ENCODE assay signal across 27 mouse cellular contexts in genomic region chr6:97200437-97200836, GRCm38 (mm10). TPM values are rescaled to one million over a fixed set of nuclear protein-coding genes. Genes with fewer than 3 reads are reported as not detected.
DNase-seq lines count a peak whose midpoint lies in the region; ATAC-seq and TF ChIP-seq lines count a peak whose summit lies in the region.
"Had no signal": no experiment of that assay in that cellular context is flagged by ENCODE, and none has a peak within 500 bp of the region (broad histone marks: within the 10 kb centered on the region; RNA-seq: fewer than 3 reads in every experiment).

No protein-coding gene starts in this region.

- no peaks in the 10 kb centered on the region for H3K27me3 ChIP-seq in forebrain, postnatal 0 days (ENCODE audit: insufficient read depth, low read length)
- H3K27me3 ChIP-seq in forebrain, embryonic 15.5 days, result no peaks in the 10 kb centered on the region
- no peaks in the 10 kb centered on the region for H3K27me3 ChIP-seq in hindbrain, postnatal 0 days (ENCODE audit: insufficient read depth, low read length)
- H3K27me3 ChIP-seq in hindbrain, embryonic 13.5 days, result no peaks in the 10 kb centered on the region
- no peaks in the 10 kb centered on the region for H3K27me3 ChIP-seq in liver, embryonic 14.5 days (ENCODE audit: control insufficient read depth, insufficient read depth, low read length)
- no peaks in the 10 kb centered on the region for H3K27me3 ChIP-seq in liver, postnatal 0 days (ENCODE audit: insufficient read depth, low read length)
- no peaks in the 10 kb centered on the region for H3K27me3 ChIP-seq in ES-Bruce4 (ENCODE audit: control insufficient read depth, insufficient read depth, low read length, poor library complexity, severe bottlenecking)
- H3K27me3 ChIP-seq: embryonic facial prominence, embryonic 15.5 days; heart, embryonic 15.5 days; hindbrain, embryonic 15.5 days had no signal

- no peaks in the 10 kb centered on the region for H3K9me3 ChIP-seq in forebrain, postnatal 0 days (ENCODE audit: low read length)
- H3K9me3 ChIP-seq in forebrain, embryonic 15.5 days, result no peaks in the 10 kb centered on the region
- no peaks in the 10 kb centered on the region for H3K9me3 ChIP-seq in hindbrain, postnatal 0 days (ENCODE audit: low read length)
- no peaks in the 10 kb centered on the region for H3K9me3 ChIP-seq in hindbrain, embryonic 13.5 days
- no peaks in the 10 kb centered on the region for H3K9me3 ChIP-seq in liver, embryonic 14.5 days (ENCODE audit: control insufficient read depth, low read length)
- no peaks in the 10 kb centered on the region for H3K9me3 ChIP-seq in liver, postnatal 0 days (ENCODE audit: low read length)
- H3K9me3 ChIP-seq in ES-Bruce4 (replicated peaks; ENCODE audit: control insufficient read depth, insufficient read depth, low read length, poor library complexity, severe bottlenecking), result no peaks in the 10 kb centered on the region
- H3K9me3 ChIP-seq: embryonic facial prominence, embryonic 15.5 days; forebrain, embryonic 10.5 days; heart, embryonic 15.5 days; hindbrain, embryonic 10.5 days; hindbrain, embryonic 15.5 days had no signal

- H3K9ac ChIP-seq in forebrain, postnatal 0 days, result no peak overlapping the region
- no peak overlapping the region for H3K9ac ChIP-seq in forebrain, embryonic 15.5 days (replicated peaks)
- no peak overlapping the region for H3K9ac ChIP-seq in hindbrain, postnatal 0 days (replicated peaks; ENCODE audit: low read length)
- H3K9ac ChIP-seq in hindbrain, embryonic 13.5 days, result no peak overlapping the region
- H3K9ac ChIP-seq in liver, embryonic 14.5 days (replicated peaks), result no peak overlapping the region
- H3K9ac ChIP-seq in liver, postnatal 0 days (replicated peaks), result no peak overlapping the region
- H3K9ac ChIP-seq in ES-Bruce4 (ENCODE audit: low read depth, poor library complexity, severe bottlenecking), result no peak overlapping the region
- H3K9ac ChIP-seq: embryonic facial prominence, embryonic 15.5 days; heart, embryonic 15.5 days; hindbrain, embryonic 15.5 days had no signal

- peaks cover 8% of the 10 kb centered on the region; the same call in 1 of the 2 replicates for H3K4me1 ChIP-seq in forebrain, postnatal 0 days (ENCODE audit: insufficient read depth)
- H3K4me1 ChIP-seq in forebrain, embryonic 15.5 days, result peaks cover 16% of the 10 kb centered on the region
- H3K4me1 ChIP-seq in hindbrain, postnatal 0 days (ENCODE audit: insufficient read depth, low read length), result peaks cover 4% of the 10 kb centered on the region; the same call in 1 of the 2 replicates
- peaks cover 16% of the 10 kb centered on the region for H3K4me1 ChIP-seq in hindbrain, embryonic 13.5 days (replicated peaks)
- H3K4me1 ChIP-seq in liver, embryonic 14.5 days (replicated peaks; ENCODE audit: control insufficient read depth in 2 of 2, insufficient read depth in 2 of 2, low read length in 1 of 2), result peaks cover 17 to 20% of the 10 kb centered on the region in 2 experiments
- H3K4me1 ChIP-seq in liver, postnatal 0 days (ENCODE audit: insufficient read depth), result peaks cover 16% of the 10 kb centered on the region
- peaks cover 1% of the 10 kb centered on the region for H3K4me1 ChIP-seq in ES-Bruce4 (ENCODE audit: control insufficient read depth, insufficient read depth, low read length)

- WGBS in forebrain, postnatal 0 days, result 48% methylated on average over 3 of the region's 3 CpGs
- 57% methylated on average over 3 of the region's 3 CpGs for WGBS in forebrain, embryonic 15.5 days
- WGBS in hindbrain, postnatal 0 days, result 50% methylated on average over 3 of the region's 3 CpGs
- WGBS in hindbrain, embryonic 13.5 days, result 53% methylated on average over 3 of the region's 3 CpGs
- WGBS in liver, embryonic 14.5 days (ENCODE audit: insufficient replicate concordance), result 58% methylated on average over 3 of the region's 3 CpGs
- 71% methylated on average over 3 of the region's 3 CpGs for WGBS in liver, postnatal 0 days (ENCODE audit: insufficient replicate concordance)

- no peak for TF ChIP-seq EP300 in liver, embryonic 14.5 days (IDR thresholded peaks at IDR 0.05; ENCODE audit: low read depth)
- TF ChIP-seq EP300 in liver, postnatal 0 days (IDR thresholded peaks at IDR 0.05; ENCODE audit: low read depth), result no peak
- no peak for TF ChIP-seq EP300 in ES-Bruce4 (IDR thresholded peaks at IDR 0.05; ENCODE audit: insufficient read depth, low read depth, low read length)

- peak; percentile 51 for TF ChIP-seq CTCF in forebrain, postnatal 0 days (IDR thresholded peaks at IDR 0.05; ENCODE audit: low read depth)
- peak; percentile 35; the same call in 1 of the 2 replicates for TF ChIP-seq CTCF in hindbrain, postnatal 0 days (IDR thresholded peaks at IDR 0.05; ENCODE audit: low read depth)
- TF ChIP-seq CTCF in liver, embryonic 14.5 days (IDR thresholded peaks at IDR 0.05; ENCODE audit: low read depth), result 0 out of 2 replicates have a peak, but pooled peaks have one; percentile 19
- no peak for TF ChIP-seq CTCF in liver, postnatal 0 days (IDR thresholded peaks at IDR 0.05; ENCODE audit: low read depth)
- peak; percentile 27 for TF ChIP-seq CTCF in ES-Bruce4 (IDR thresholded peaks at IDR 0.05; ENCODE audit: low read depth, low read length)

- H3K4me2 ChIP-seq in forebrain, postnatal 0 days (ENCODE audit: low read depth), result no peak overlapping the region
- H3K4me2 ChIP-seq in forebrain, embryonic 15.5 days (replicated peaks), result no peak overlapping the region
- H3K4me2 ChIP-seq in hindbrain, postnatal 0 days (ENCODE audit: low read depth, low read length), result no peak overlapping the region
- H3K4me2 ChIP-seq in hindbrain, embryonic 13.5 days, result no peak overlapping the region
- H3K4me2 ChIP-seq in liver, embryonic 14.5 days (ENCODE audit: low read depth), result no peak overlapping the region
- no peak overlapping the region for H3K4me2 ChIP-seq in liver, postnatal 0 days (ENCODE audit: low read depth, low read length)
- H3K4me2 ChIP-seq: embryonic facial prominence, embryonic 15.5 days; heart, embryonic 11.5 days; heart, embryonic 15.5 days; hindbrain, embryonic 15.5 days had no signal

- TF ChIP-seq POLR2A in ES-Bruce4 (IDR thresholded peaks at IDR 0.05; ENCODE audit: insufficient read depth, low read length), result no peak

- H3K27ac ChIP-seq in forebrain, postnatal 0 days (ENCODE audit: low read depth, low read length), result no peak overlapping the region
- no peak overlapping the region for H3K27ac ChIP-seq in forebrain, embryonic 15.5 days (replicated peaks)
- no peak overlapping the region for H3K27ac ChIP-seq in hindbrain, postnatal 0 days
- no peak overlapping the region for H3K27ac ChIP-seq in hindbrain, embryonic 13.5 days
- H3K27ac ChIP-seq in liver, embryonic 14.5 days, result no peak overlapping the region
- no peak overlapping the region for H3K27ac ChIP-seq in liver, postnatal 0 days (ENCODE audit: low read depth)
- H3K27ac ChIP-seq in ES-Bruce4 (ENCODE audit: insufficient read depth, low read length), result no peak overlapping the region
- H3K27ac ChIP-seq: embryonic facial prominence, embryonic 15.5 days; forebrain, embryonic 10.5 days; heart, embryonic 15.5 days; hindbrain, embryonic 10.5 days; hindbrain, embryonic 15.5 days had no signal

- no peak overlapping the region for H3K4me3 ChIP-seq in forebrain, postnatal 0 days (ENCODE audit: low read depth, low read length)
- H3K4me3 ChIP-seq in forebrain, embryonic 15.5 days, result no peak overlapping the region
- H3K4me3 ChIP-seq in hindbrain, postnatal 0 days (ENCODE audit: low read length), result no peak overlapping the region
- no peak overlapping the region for H3K4me3 ChIP-seq in hindbrain, embryonic 13.5 days
- no peak overlapping the region for H3K4me3 ChIP-seq in liver, embryonic 14.5 days (ENCODE audit: insufficient read depth in 1 of 2, low read depth in 2 of 2, low read length in 2 of 2)
- H3K4me3 ChIP-seq in liver, postnatal 0 days (ENCODE audit: low read depth, low read length), result no peak overlapping the region
- no peak overlapping the region for H3K4me3 ChIP-seq in ES-Bruce4 (ENCODE audit: low read depth, low read length)
- H3K4me3 ChIP-seq: embryonic facial prominence, embryonic 15.5 days; erythroblast, embryonic 14.5 days; forebrain, embryonic 10.5 days; heart, embryonic 15.5 days; hindbrain, embryonic 10.5 days; hindbrain, embryonic 15.5 days had no signal

- DNase-seq in forebrain, postnatal 0 days, result no peak
- no peak for DNase-seq in hindbrain, postnatal 0 days (ENCODE audit: low spot score)
- no peak for DNase-seq in liver, embryonic 14.5 days (ENCODE audit: low read depth in 3 of 3, low spot score in 3 of 3)
- no peak for DNase-seq in liver, postnatal 0 days
- no peak for DNase-seq in urinary bladder, postnatal 36 days (ENCODE audit: low spot score in 2 of 2)
- DNase-seq: adrenal gland, adult 8-10 months; adrenal gland, postnatal 36 days; B cell, adult 2 months; cerebellum, adult 2 months; cerebellum, postnatal 10 days; embryo, embryonic 11 days; gastrocnemius, postnatal 25 days had no signal

- peaks cover 18% of the 10 kb centered on the region for H3K36me3 ChIP-seq in forebrain, postnatal 0 days (ENCODE audit: insufficient read depth)
- H3K36me3 ChIP-seq in forebrain, embryonic 15.5 days, result peaks cover 28% of the 10 kb centered on the region
- H3K36me3 ChIP-seq in hindbrain, postnatal 0 days (ENCODE audit: insufficient read depth, low read length), result peaks cover 18% of the 10 kb centered on the region
- peaks cover 29% of the 10 kb centered on the region for H3K36me3 ChIP-seq in hindbrain, embryonic 13.5 days
- peaks cover 20% of the 10 kb centered on the region for H3K36me3 ChIP-seq in liver, embryonic 14.5 days (replicated peaks; ENCODE audit: control insufficient read depth, insufficient read depth, low read depth)
- peaks cover 27% of the 10 kb centered on the region for H3K36me3 ChIP-seq in liver, postnatal 0 days (replicated peaks; ENCODE audit: insufficient read depth, low read length)
- H3K36me3 ChIP-seq in ES-Bruce4 (ENCODE audit: control insufficient read depth, insufficient read depth, low read length, poor library complexity, severe bottlenecking), result peaks cover 37% of the 10 kb centered on the region

- no peak for ATAC-seq in forebrain, postnatal 0 days
- ATAC-seq in forebrain, embryonic 15.5 days (replicated peaks), result no peak
- no peak for ATAC-seq in hindbrain, postnatal 0 days
- ATAC-seq in hindbrain, embryonic 13.5 days (ENCODE audit: low FRiP score), result no peak
- ATAC-seq in liver, embryonic 14.5 days (ENCODE audit: insufficient read depth), result no peak
- ATAC-seq in liver, postnatal 0 days, result no peak
- ATAC-seq: CD4-positive, CD25-positive, alpha-beta regulatory T cell, adult 4 months; forebrain, embryonic 14.5 days; inflammation-experienced regulatory T-cells, adult 6 months had no signal

RNA-seq across cellular contexts. Expression of gene Uba3, which starts 5.0 kb away (rescaled TPM):
- 83.2 and 86.3 TPM in 2 replicates for total RNA-seq in forebrain, postnatal 0 days (2014; rRNA removed)
- polyA plus RNA-seq in forebrain, postnatal 0 days (2015; fragmentation: Nextera tagmentation; extraction: Ambion mirVana), result 61.3 and 67.2 TPM in 2 replicates
- polyA plus RNA-seq in forebrain, embryonic 15.5 days (2015; fragmentation: Nextera tagmentation; extraction: Ambion mirVana), result 98.7 and 102 TPM in 2 replicates
- total RNA-seq in hindbrain, postnatal 0 days (2014; rRNA removed), result 44.2 and 60.3 TPM in 2 replicates
- 63.4 and 64.4 TPM in 2 replicates for polyA plus RNA-seq in hindbrain, postnatal 0 days (2015; fragmentation: Nextera tagmentation; extraction: Ambion mirVana)
- 91.5 and 93.0 TPM in 2 replicates for polyA plus RNA-seq in hindbrain, embryonic 13.5 days (2015; fragmentation: Nextera tagmentation; extraction: Ambion mirVana)
- 15.2 and 22.3 TPM in 2 replicates for polyA plus RNA-seq in liver, embryonic 14.5 days (2012; rRNA removed)
- polyA plus RNA-seq in liver, embryonic 14.5 days (2014; fragmentation: Nextera tagmentation; extraction: Ambion mirVana), result 24.9 and 25.5 TPM in 2 replicates
- polyA plus RNA-seq in liver, postnatal 0 days (2015; fragmentation: Nextera tagmentation; extraction: Ambion mirVana), result 16.1 and 17.2 TPM in 2 replicates
- polyA plus RNA-seq in ES-Bruce4 (2011; ENCODE audit: insufficient read depth, insufficient read length, low read depth, missing spikeins), result 125 and 136 TPM in 2 replicates

RNA-seq across cellular contexts. Expression of gene Arl6ip5, which starts 10.1 kb away (rescaled TPM):
- 101 and 121 TPM in 2 replicates for total RNA-seq in forebrain, postnatal 0 days (2014; rRNA removed)
- 144 and 146 TPM in 2 replicates for polyA plus RNA-seq in forebrain, postnatal 0 days (2015; fragmentation: Nextera tagmentation; extraction: Ambion mirVana)
- polyA plus RNA-seq in forebrain, embryonic 15.5 days (2015; fragmentation: Nextera tagmentation; extraction: Ambion mirVana), result 111 and 114 TPM in 2 replicates
- 88.3 and 97.5 TPM in 2 replicates for total RNA-seq in hindbrain, postnatal 0 days (2014; rRNA removed)
- 117 and 122 TPM in 2 replicates for polyA plus RNA-seq in hindbrain, postnatal 0 days (2015; fragmentation: Nextera tagmentation; extraction: Ambion mirVana)
- polyA plus RNA-seq in hindbrain, embryonic 13.5 days (2015; fragmentation: Nextera tagmentation; extraction: Ambion mirVana), result 120 and 122 TPM in 2 replicates
- polyA plus RNA-seq in liver, embryonic 14.5 days (2012; rRNA removed), result 19.4 and 25.6 TPM in 2 replicates
- 15.8 and 17.1 TPM in 2 replicates for polyA plus RNA-seq in liver, embryonic 14.5 days (2014; fragmentation: Nextera tagmentation; extraction: Ambion mirVana)
- polyA plus RNA-seq in liver, postnatal 0 days (2015; fragmentation: Nextera tagmentation; extraction: Ambion mirVana), result 25.5 and 27.1 TPM in 2 replicates
- polyA plus RNA-seq in ES-Bruce4 (2011; ENCODE audit: insufficient read depth, insufficient read length, low read depth, missing spikeins), result 51.2 and 58.0 TPM in 2 replicates

RNA-seq across cellular contexts. Expression of gene Tmf1, which starts 21.5 kb away (rescaled TPM):
- 30.7 and 32.7 TPM in 2 replicates for total RNA-seq in forebrain, postnatal 0 days (2014; rRNA removed)
- 31.9 and 41.3 TPM in 2 replicates for polyA plus RNA-seq in forebrain, postnatal 0 days (2015; fragmentation: Nextera tagmentation; extraction: Ambion mirVana)
- polyA plus RNA-seq in forebrain, embryonic 15.5 days (2015; fragmentation: Nextera tagmentation; extraction: Ambion mirVana), result 36.4 and 37.4 TPM in 2 replicates
- 15.9 and 19.8 TPM in 2 replicates for total RNA-seq in hindbrain, postnatal 0 days (2014; rRNA removed)
- 50.8 and 53.5 TPM in 2 replicates for polyA plus RNA-seq in hindbrain, postnatal 0 days (2015; fragmentation: Nextera tagmentation; extraction: Ambion mirVana)
- 43.9 and 44.5 TPM in 2 replicates for polyA plus RNA-seq in hindbrain, embryonic 13.5 days (2015; fragmentation: Nextera tagmentation; extraction: Ambion mirVana)
- polyA plus RNA-seq in liver, embryonic 14.5 days (2012; rRNA removed), result 0.64 and 1.4 TPM in 2 replicates
- 12.3 and 13.3 TPM in 2 replicates for polyA plus RNA-seq in liver, embryonic 14.5 days (2014; fragmentation: Nextera tagmentation; extraction: Ambion mirVana)
- 17.5 and 20.3 TPM in 2 replicates for polyA plus RNA-seq in liver, postnatal 0 days (2015; fragmentation: Nextera tagmentation; extraction: Ambion mirVana)
- polyA plus RNA-seq in ES-Bruce4 (2011; ENCODE audit: insufficient read depth, insufficient read length, low read depth, missing spikeins), result 39.0 and 52.4 TPM in 2 replicates

RNA-seq across cellular contexts. Expression of gene Eogt, which starts 51.5 kb away (rescaled TPM):
- 18.0 and 24.8 TPM in 2 replicates for total RNA-seq in forebrain, postnatal 0 days (2014; rRNA removed)
- polyA plus RNA-seq in forebrain, postnatal 0 days (2015; fragmentation: Nextera tagmentation; extraction: Ambion mirVana), result 5.5 and 8.8 TPM in 2 replicates
- polyA plus RNA-seq in forebrain, embryonic 15.5 days (2015; fragmentation: Nextera tagmentation; extraction: Ambion mirVana), result 8.0 and 8.2 TPM in 2 replicates
- 32.7 and 33.7 TPM in 2 replicates for total RNA-seq in hindbrain, postnatal 0 days (2014; rRNA removed)
- polyA plus RNA-seq in hindbrain, postnatal 0 days (2015; fragmentation: Nextera tagmentation; extraction: Ambion mirVana), result 10.3 and 11.4 TPM in 2 replicates
- 9.3 and 9.7 TPM in 2 replicates for polyA plus RNA-seq in hindbrain, embryonic 13.5 days (2015; fragmentation: Nextera tagmentation; extraction: Ambion mirVana)
- 1.5 and 1.9 TPM in 2 replicates for polyA plus RNA-seq in liver, embryonic 14.5 days (2012; rRNA removed)
- 1.3 and 1.4 TPM in 2 replicates for polyA plus RNA-seq in liver, embryonic 14.5 days (2014; fragmentation: Nextera tagmentation; extraction: Ambion mirVana)
- polyA plus RNA-seq in liver, postnatal 0 days (2015; fragmentation: Nextera tagmentation; extraction: Ambion mirVana), result 1.0 and 1.8 TPM in 2 replicates
- 28.2 and 37.9 TPM in 2 replicates for polyA plus RNA-seq in ES-Bruce4 (2011; ENCODE audit: insufficient read depth, insufficient read length, low read depth, missing spikeins)
- polyA plus RNA-seq: erythroblast, embryonic 14.5 days had no signal

RNA-seq across cellular contexts. Expression of gene Lmod3, which starts 52.1 kb away (rescaled TPM):
- 0.05 and 0.46 TPM in 2 replicates for total RNA-seq in forebrain, postnatal 0 days (2014; rRNA removed)
- polyA plus RNA-seq in forebrain, postnatal 0 days (2015; fragmentation: Nextera tagmentation; extraction: Ambion mirVana), result 0.08 and 0.11 TPM in 2 replicates
- polyA plus RNA-seq in forebrain, embryonic 15.5 days (2015; fragmentation: Nextera tagmentation; extraction: Ambion mirVana), result 0.08 TPM in 2 replicates
- 0.21 TPM in 1 of 2 replicates, not detected in the other for total RNA-seq in hindbrain, postnatal 0 days (2014; rRNA removed)
- polyA plus RNA-seq in hindbrain, postnatal 0 days (2015; fragmentation: Nextera tagmentation; extraction: Ambion mirVana), result not detected in 2 replicates
- 0.08 and 0.17 TPM in 2 replicates for polyA plus RNA-seq in hindbrain, embryonic 13.5 days (2015; fragmentation: Nextera tagmentation; extraction: Ambion mirVana)
- not detected in 2 replicates for polyA plus RNA-seq in liver, embryonic 14.5 days (2012; rRNA removed)
- not detected in 2 replicates for polyA plus RNA-seq in liver, embryonic 14.5 days (2014; fragmentation: Nextera tagmentation; extraction: Ambion mirVana)
- polyA plus RNA-seq in liver, postnatal 0 days (2015; fragmentation: Nextera tagmentation; extraction: Ambion mirVana), result 0.11 and 0.77 TPM in 2 replicates
- not detected in 2 replicates for polyA plus RNA-seq in ES-Bruce4 (2011; ENCODE audit: insufficient read depth, insufficient read length, low read depth, missing spikeins)
- total RNA-seq: adrenal gland, postnatal 36 days; granulocyte monocyte progenitor cell, adult 5-6 weeks had no signal
- polyA plus RNA-seq: erythroblast, embryonic 14.5 days; forebrain, embryonic 10.5 days; forebrain, embryonic 14.5 days; frontal cortex, adult 2 months; hindbrain, embryonic 10.5 days; hindbrain, embryonic 15.5 days had no signal
